Mouse (Mus musculus) cortical plate, adult 2 months (tissue): ENCODE results near the gene Psd4.

Experiments used
- CTCF ChIP-seq: fragments of 200-500 bp; IDR thresholded peaks from 2 replicates; pipeline ENCODE4 v1.5.1; 2011; ENCODE audit warnings: mild to moderate bottlenecking, control low read depth, low read length; ENCODE audit not compliant: insufficient read depth; ENCODE audit errors: extremely low read depth
- POLR2A ChIP-seq: fragments of 200-500 bp; IDR thresholded peaks from 2 replicates; pipeline ENCODE4 v1.6.1; 2011; ENCODE audit warnings: mild to moderate bottlenecking, low read length, control low read depth; ENCODE audit not compliant: insufficient read depth; ENCODE audit errors: extremely low read depth

DNA sequence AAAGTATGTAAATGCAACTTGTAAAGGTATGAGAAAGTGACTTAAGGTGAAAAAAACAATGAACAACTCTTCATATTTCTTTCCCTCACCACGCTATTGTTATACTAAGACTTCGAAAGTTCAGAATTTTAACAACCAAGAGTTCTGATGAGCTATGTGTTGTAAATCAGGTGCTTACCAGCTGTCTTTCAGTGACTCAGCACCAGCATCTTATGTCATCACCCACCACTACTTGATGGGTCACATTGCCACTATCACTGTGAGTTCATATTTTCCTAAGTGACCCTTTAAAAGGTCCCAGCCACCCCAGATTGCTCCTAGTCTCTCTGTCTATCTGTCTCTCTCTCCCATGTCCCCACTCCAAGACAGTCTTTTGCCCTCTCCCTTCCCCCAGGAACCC lies 14.3 kb upstream of the Psd4 start:
- TF ChIP-seq CTCF (no peak), POLR2A (no peak)
